Mouse (Mus musculus): ENCODE results near the gene Gm42906.
A peak's percentile ranks its signal among the peaks of the same experiment; 100 is the strongest.

Gm42906 gene

GRCm38 (mm10) chr5:151296244-151296643 is 131.7 kb downstream of the Gm42906 start:
- DNase-seq: no peak

GRCm38 (mm10) chr5:151293591-151293990 is 134.4 kb downstream of the Gm42906 start:
- DNase-seq: no peak

- peak; percentile 65 to 70 for DNase-seq
These were observed 135.7 kb downstream of the Gm42906 start for GRCm38 (mm10) chr5:151292310-151292709.

GRCm38 (mm10) chr5:151286331-151286730 is 141.6 kb downstream of the Gm42906 start:
- no peak for DNase-seq

- no peak for DNase-seq
These were observed 148.4 kb downstream of the Gm42906 start for GRCm38 (mm10) chr5:151279531-151279930.

- no peak for DNase-seq
These were observed 150.0 kb downstream of the Gm42906 start for GRCm38 (mm10) chr5:151277927-151278326.

- DNase-seq: no peak
These were observed 152.0 kb downstream of the Gm42906 start for GRCm38 (mm10) chr5:151275986-151276385.

- no peak for DNase-seq
These were observed 153.7 kb downstream of the Gm42906 start for GRCm38 (mm10) chr5:151274265-151274664.

GRCm38 (mm10) chr5:151270815-151271214 is 157.1 kb downstream of the Gm42906 start:
- DNase-seq: no peak

GRCm38 (mm10) chr5:151266896-151267634 is 160.9 kb downstream of the Gm42906 start:
- no peak for DNase-seq

- DNase-seq: no peak
These were observed 166.4 kb downstream of the Gm42906 start for GRCm38 (mm10) chr5:151261558-151261957.

GRCm38 (mm10) chr5:151252213-151252612 is 175.8 kb downstream of the Gm42906 start:
- no peak for DNase-seq

GRCm38 (mm10) chr5:151251656-151252055 is 176.3 kb downstream of the Gm42906 start:
- no peak for DNase-seq

- no peak for DNase-seq
These were observed 179.0 kb downstream of the Gm42906 start for GRCm38 (mm10) chr5:151248671-151249620.

GRCm38 (mm10) chr5:151248084-151248483 is 179.9 kb downstream of the Gm42906 start:
- DNase-seq: no peak

- no peak for DNase-seq
These were observed 180.7 kb downstream of the Gm42906 start for GRCm38 (mm10) chr5:151247115-151247875.

- DNase-seq: no peak
These were observed 181.7 kb downstream of the Gm42906 start for GRCm38 (mm10) chr5:151246287-151246686.

- DNase-seq: no peak
These were observed 182.4 kb downstream of the Gm42906 start for GRCm38 (mm10) chr5:151245571-151245970.

GRCm38 (mm10) chr5:151238730-151239129 is 189.2 kb downstream of the Gm42906 start:
- DNase-seq: no peak

- DNase-seq: no peak
These were observed 191.6 kb downstream of the Gm42906 start for GRCm38 (mm10) chr5:151236411-151236810.

GRCm38 (mm10) chr5:151233400-151234031 is 194.4 kb downstream of the Gm42906 start, which contains the start of gene Stard13:
Gene Stard13, minus strand, starts transcription at chr5:151233836.
- no peak for DNase-seq

- no peak for DNase-seq
These were observed 195.2 kb downstream of the Gm42906 start for GRCm38 (mm10) chr5:151232576-151233299.

All from B cell, adult 2 months (primary cell).